Mouse (Mus musculus): ENCODE measurements at regions not wholly inside any gene's neighbourhood (a gene's known extent, or its start where the extent isn't known, plus 50 kb on each side); places are given as distances from the start of the nearest gene placed in this dataset.

DNA sequence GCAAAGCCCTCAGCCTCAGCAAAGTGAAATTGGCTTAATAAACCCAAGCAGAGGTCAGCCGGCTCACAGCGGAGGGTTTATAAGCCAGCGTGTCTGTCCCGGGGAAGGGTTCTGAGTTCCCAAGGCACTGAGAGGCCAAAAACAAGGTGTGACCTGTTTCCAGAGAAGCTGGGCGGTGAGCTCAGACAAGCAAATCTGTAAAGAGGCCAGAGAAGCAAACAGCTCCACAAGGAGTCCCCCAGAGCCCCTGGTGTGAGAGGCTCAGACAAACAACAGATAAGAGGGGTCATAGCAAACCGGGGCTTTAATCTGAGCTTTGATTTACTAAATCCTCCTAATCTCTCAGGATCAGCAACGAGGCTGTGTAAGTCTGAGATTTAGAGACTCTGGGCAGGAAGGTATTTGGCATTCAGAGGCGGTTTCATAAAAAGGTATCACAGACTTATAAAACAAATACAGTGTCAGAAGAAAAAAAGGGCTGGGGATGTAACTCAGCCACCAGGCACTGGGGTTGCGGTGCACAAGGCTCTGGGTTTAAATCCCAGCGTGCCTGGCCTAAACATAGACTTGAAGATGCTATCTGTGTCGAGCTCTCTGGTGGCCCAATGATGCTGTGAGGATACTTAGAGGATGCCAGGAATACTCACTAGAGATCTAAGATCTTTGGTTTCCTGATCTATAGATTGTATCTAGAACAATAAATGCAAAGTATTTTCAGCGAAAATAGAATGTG, 67.8 kb upstream of the Glrp1 start:
- ATAC-seq (ENCODE audit: insufficient number of reproducible peaks, low FRiP score, low TSS enrichment) = no peak

DNA sequence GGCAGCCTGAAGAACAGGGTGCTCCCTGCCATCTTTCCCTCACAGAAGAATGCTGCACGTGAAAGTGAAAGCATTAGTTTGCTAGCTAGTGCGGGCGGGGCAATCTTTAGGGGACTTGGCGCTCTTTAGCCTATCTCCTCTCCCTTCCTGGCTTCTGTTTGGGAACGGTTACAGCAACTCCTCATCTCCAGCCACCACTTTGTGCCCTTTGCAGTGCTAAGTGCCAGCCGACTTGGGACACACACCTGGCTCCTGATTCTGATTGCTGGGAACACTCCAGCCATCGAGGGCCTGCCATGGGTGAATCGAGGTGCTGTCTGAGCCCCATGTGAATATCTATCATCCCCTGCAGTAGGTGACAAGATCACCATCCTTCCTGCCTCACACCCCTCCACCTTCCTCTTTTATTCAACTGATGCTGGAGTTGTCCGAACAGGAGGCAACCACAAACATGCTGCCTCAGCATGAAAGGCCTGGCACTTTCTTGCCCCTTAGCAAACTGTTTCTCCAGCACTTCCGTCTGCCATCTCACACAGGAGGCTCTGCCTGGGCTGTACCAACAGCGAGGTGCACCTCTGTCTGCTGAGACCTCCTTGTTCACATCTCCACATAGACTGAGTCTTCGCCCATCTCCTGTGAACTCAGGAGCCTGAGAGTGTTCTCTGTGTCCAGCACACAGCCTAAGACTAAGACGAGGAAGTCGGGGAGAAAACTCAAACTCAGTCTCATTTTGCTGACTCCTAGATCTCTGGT, 66.2 kb upstream of the Glrp1 start:
- no peak for ATAC-seq (ENCODE audit: insufficient number of reproducible peaks, low FRiP score, low TSS enrichment)

DNA sequence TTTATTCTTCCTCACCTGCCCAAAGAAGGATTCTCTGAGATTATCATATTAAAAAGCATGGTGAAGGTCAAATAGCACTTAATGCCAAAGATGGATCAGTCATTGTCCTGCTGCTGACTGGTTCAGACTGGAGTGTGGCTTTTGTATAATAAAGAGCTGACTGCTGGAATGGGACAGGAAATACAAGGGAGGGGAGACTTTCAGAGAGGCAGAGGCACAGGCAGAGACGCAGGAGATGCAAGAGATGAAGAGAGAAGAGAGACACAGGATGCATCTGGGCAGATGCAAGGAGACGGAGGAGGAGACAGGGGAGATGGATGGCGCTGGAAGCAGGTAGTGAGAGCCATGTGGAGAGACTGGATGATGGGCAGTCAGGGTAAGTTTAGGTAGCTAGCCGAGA, 65.4 kb upstream of the Glrp1 start:
- no peak for ATAC-seq (ENCODE audit: insufficient number of reproducible peaks, low FRiP score, low TSS enrichment)

DNA sequence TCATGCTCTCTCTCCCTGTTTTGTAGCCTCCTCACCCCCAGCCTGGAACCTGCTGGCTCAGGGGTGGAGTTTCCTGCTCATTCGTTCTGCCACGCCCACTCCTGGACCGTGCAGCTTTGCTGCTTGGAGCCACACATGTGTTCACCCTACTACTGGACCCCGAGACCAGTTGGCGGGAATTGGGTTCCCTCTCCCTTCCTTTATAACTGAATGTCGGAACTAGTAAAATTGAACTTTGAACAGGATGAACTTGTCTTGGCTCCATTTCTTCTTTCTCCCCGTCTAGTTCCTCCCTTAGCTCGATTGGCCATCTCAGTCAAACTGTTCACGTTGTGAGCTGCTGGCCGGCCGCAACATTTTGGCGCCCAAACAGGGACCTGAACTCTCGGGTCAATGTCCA, 62.3 kb upstream of the Glrp1 start:
- ATAC-seq (ENCODE audit: insufficient number of reproducible peaks, low FRiP score, low TSS enrichment) = no peak

DNA sequence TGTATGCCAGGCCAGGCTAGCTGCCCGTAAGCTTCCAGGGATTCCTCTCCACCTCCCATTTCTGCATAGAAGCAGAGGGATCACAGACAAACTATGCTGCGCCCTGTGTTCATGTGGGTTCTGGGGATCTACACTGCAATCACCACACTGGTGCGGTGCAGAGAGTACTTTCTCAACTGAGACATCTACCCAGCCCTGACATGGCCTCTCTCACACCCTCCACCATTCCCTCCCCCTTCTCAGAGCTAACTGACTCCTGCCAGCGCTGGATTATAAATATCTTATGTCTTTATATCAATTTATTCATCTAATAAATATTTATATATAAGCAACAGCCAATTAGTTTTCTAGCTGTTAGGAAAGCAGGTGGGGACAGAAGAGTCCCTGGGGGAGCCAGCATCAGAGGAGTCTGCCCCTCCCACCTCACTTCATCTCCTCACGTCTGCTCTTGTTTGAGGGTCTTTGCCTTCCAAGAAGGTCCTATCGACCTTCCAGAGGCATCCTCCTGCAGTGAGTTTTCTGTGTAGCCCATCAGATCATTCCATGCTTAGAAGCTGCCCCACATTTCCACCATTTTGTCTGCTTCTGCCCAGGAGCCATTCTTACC, 58.7 kb upstream of the Glrp1 start:
- ATAC-seq (ENCODE audit: insufficient number of reproducible peaks, low FRiP score, low TSS enrichment) = no peak

DNA sequence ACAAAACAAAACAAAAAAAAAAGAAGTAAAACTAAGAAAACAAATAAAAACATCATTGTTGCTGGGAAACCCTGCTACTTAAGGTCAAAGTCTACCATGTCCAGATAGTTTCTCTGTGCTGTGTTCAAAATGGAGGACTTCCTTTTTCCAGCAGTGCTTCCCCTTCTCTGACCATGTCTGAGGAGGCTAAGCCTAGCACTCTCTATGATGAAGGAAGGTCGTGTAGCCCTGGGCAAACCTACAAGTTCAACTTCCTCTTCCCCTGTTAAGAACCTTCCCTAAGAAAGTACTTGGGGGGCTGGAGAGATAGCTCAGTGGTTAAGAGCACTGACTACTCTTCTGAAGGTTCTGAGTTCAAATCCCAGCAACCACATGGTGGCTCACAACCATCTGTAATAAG, 57.3 kb upstream of the Glrp1 start:
- ATAC-seq (ENCODE audit: insufficient number of reproducible peaks, low FRiP score, low TSS enrichment) = no peak

DNA sequence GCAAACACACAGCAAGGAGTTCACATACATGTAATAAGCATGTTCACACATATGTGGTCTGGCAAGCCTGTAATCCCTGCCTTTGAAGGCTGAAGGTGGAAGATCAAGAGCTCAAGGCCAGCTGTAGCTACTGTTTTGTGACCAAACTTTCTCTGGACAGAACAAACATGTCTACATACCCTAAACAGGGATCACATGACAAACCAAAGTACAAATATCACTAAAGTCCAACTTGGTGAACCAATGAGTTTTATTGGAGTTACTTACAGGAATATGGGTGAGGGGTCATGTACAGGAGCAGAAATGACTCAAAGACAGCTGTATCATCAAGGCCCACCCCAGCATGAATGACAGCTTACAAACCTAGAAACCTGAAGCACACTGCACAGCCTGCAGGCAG, 56.6 kb upstream of the Glrp1 start:
- ATAC-seq (ENCODE audit: insufficient number of reproducible peaks, low FRiP score, low TSS enrichment) = no peak

DNA sequence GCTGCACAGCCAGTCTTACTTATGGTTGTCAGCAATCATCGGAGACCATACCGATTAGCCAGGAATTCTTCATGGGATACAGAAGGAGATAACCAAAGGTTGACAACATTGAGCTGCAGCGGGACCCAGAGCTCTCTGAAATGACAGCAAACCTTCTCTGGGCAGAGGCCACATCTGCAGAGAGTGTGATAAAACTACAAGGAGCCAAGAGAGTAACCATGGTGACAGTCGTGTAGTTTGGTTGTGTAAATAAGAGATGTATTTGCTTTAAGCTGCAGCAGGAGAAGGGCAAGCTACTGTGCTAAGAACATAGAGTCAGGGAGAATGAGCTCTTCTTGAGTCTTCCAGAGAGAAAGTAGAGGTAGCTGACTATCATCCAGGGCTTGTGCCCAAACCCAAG, 55.0 kb upstream of the Glrp1 start:
- no peak for ATAC-seq (ENCODE audit: insufficient number of reproducible peaks, low FRiP score, low TSS enrichment)

DNA sequence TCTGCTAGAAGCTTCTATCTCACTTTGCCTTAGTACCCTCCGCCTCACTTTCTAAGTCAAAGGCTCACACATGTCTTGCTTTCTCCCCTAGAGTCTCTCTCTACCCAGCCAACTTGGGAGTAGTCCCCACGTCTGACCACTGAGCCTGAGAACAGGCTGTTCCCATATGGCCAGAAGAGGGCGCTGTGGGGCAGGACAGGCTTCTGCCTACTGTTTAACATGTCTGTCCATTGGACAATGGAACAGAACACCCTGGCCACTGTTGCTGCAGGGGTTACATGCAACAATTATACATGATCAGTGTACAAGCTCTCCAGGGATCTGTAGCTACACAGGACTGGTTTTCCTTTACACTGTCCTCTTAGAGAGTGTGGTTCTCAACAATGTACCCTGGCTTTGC, 52.5 kb upstream of the Glrp1 start:
- ATAC-seq (ENCODE audit: insufficient number of reproducible peaks, low FRiP score, low TSS enrichment) = peak; percentile 61; the same call in 1 of the 2 replicates

DNA sequence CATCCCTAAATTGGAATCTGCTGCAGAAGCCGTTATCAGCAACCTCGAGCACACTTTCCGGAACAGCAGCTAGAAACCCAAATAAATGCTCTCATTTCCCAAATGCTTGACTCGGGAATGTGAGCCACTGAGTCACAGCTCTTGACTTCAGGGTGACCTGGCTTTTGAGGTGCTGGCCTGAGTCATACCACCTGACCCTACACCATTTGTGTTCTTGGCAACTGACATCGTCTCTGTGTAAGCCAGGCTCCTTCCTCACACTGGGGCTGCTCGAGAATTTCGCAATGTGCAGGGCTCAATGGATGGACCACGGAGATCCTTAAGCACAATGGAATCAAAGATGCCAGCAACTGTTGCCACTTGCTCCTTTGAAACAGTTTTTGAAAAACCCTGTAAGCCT, 50.9 kb upstream of the Glrp1 start:
- ATAC-seq (ENCODE audit: insufficient number of reproducible peaks, low FRiP score, low TSS enrichment) = no peak

All from cerebellum, adult (tissue).